Mouse (Mus musculus) ovary, adult 2 months (tissue): ENCODE results near the gene Dync2li1. TPM values are rescaled to one million over a fixed set of nuclear protein-coding genes. Genes with fewer than 3 reads are reported as not detected.

Source experiments
- polyA plus RNA-seq: library from polyadenylated mRNA; depleted of rRNA; stranded (reverse); fragments of >200 nt; gene quantifications from 2 replicates; pipeline ENCODE4 v1.2.3, GENCODE M21; 2012; rRNA removed

The Dync2li1 gene
- 3.5 TPM in 2 replicates for polyA plus RNA-seq

GRCm38 (mm10) chr17:84626276-84626856 lies at the start of gene Dync2li1:
TSS of gene Dync2li1 (plus strand) at chr17:84626496.

GRCm38 (mm10) chr17:84675951-84676366 lies 49.7 kb downstream of the Dync2li1 start, which contains the start of gene Abcg8:
TSS of gene Abcg8 (plus strand) at chr17:84676302.

GRCm38 (mm10) chr17:84682734-84683717 lies 56.7 kb downstream of the Dync2li1 start, which contains the start of gene Abcg5:
TSS of gene Abcg5 (minus strand) at chr17:84683011.

Other genes starting within 250 kb of the Dync2li1 start
- 10.1 and 14.0 TPM in 2 replicates for gene Thada, start 160.3 kb upstream of the Dync2li1 start, polyA plus RNA-seq
- 4.7 and 5.9 TPM in 2 replicates for gene Plekhh2, start 114.6 kb upstream of the Dync2li1 start, polyA plus RNA-seq
- 0.16 and 0.25 TPM in 2 replicates for gene Abcg8, start 49.8 kb downstream of the Dync2li1 start, polyA plus RNA-seq
- gene Abcg5, start 56.5 kb downstream of the Dync2li1 start, polyA plus RNA-seq, result 0.54 and 0.67 TPM in 2 replicates
- gene Lrpprc, start 164.3 kb downstream of the Dync2li1 start, polyA plus RNA-seq, result 9.0 and 13.1 TPM in 2 replicates